8 mouse cellular contexts compared by ENCODE assay signal in the genomic region with DNA sequence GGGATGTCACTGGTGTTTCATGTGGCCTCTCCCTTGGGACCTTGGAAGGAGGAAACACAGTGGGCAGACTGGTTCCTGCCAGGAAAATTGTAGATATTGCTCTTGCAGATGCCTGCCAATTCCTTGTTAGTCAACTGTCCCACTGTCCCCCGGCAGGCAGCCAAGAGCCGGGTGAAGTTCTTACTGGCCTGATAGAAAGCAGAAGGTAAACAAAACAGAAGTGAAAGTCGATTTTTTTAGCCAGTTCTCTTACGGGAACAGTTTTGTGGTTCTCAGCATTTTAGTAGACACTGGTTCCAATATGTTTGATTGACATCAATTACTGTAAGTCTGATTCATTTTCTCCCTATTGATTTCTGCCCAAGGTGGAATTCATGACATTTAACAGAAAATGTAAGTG. TPM values are rescaled to one million over a fixed set of nuclear protein-coding genes. Genes with fewer than 3 reads are reported as not detected.
DNase-seq lines count a peak whose midpoint lies in the region; ATAC-seq and TF ChIP-seq lines count a peak whose summit lies in the region.

No protein-coding gene starts in this region.

- ATAC-seq in kidney, embryonic 16.5 days (ENCODE audit: low FRiP score, low TSS enrichment): no peak
- peak; percentile 70 for ATAC-seq in granulocyte monocyte progenitor cell, adult 5-6 weeks (replicated peaks; ENCODE audit: poor library complexity, severe bottlenecking)

- TF ChIP-seq POLR2A in kidney, adult 2 months (IDR thresholded peaks at IDR 0.05; ENCODE audit: low read depth, low read length): no peak

- WGBS in kidney, embryonic 16.5 days: 44% methylated on average over 4 of the region's 4 CpGs
- 12% methylated on average over 4 of the region's 4 CpGs for WGBS in kidney, adult 2 months

- H3K9me3 ChIP-seq in kidney, embryonic 16.5 days (ENCODE audit: low read length): no peaks in the 10 kb centered on the region

- peak; percentile 87 for DNase-seq in kidney, adult 18-20 months
- DNase-seq in brain, adult 2 months (ENCODE audit: low read depth, low spot score): peak; percentile 82
- peak; percentile 96 for DNase-seq in kidney, adult 2 months
- DNase-seq in lung, adult 18-20 months: peak; percentile 89 to 91
- DNase-seq in spleen, adult 18-20 months: peak; percentile 66 to 70
- DNase-seq in thymus, postnatal 14 days: no peak

- 0 out of 2 replicates have a peak, but pooled peaks cover under 1% of the 10 kb centered on the region for H3K36me3 ChIP-seq in kidney, embryonic 16.5 days (ENCODE audit: insufficient read depth, low read length)
- no peaks in the 10 kb centered on the region for H3K36me3 ChIP-seq in kidney, adult 2 months (ENCODE audit: control insufficient read depth, insufficient read depth, low read length)

- H3K27me3 ChIP-seq in kidney, embryonic 16.5 days (ENCODE audit: insufficient read depth, low read length): no peaks in the 10 kb centered on the region
- no peaks in the 10 kb centered on the region for H3K27me3 ChIP-seq in kidney, adult 2 months (replicated peaks; ENCODE audit: control insufficient read depth, insufficient read depth, low read length)

- no peak overlapping the region for H3K4me3 ChIP-seq in kidney, embryonic 16.5 days (ENCODE audit: low read length)
- no peak overlapping the region for H3K4me3 ChIP-seq in kidney, adult 2 months (ENCODE audit: insufficient read depth, low read depth, low read length)

- H3K4me1 ChIP-seq in kidney, embryonic 16.5 days (ENCODE audit: insufficient read depth, low read length): peaks cover 23% of the 10 kb centered on the region
- peaks cover 31% of the 10 kb centered on the region for H3K4me1 ChIP-seq in kidney, adult 2 months (ENCODE audit: control insufficient read depth, insufficient read depth, low read length)

- H3K4me2 ChIP-seq in kidney, embryonic 16.5 days (replicated peaks; ENCODE audit: low read depth, low read length): no peak overlapping the region; the same call in 1 of the 2 replicates

- no peak for TF ChIP-seq CTCF in kidney, adult 2 months (conservative IDR thresholded peaks at IDR 0.05; ENCODE audit: insufficient read depth, insufficient read length, low read depth, low read length)

- no peak overlapping the region for H3K9ac ChIP-seq in kidney, embryonic 16.5 days (replicated peaks; ENCODE audit: low read length)

- H3K27ac ChIP-seq in kidney, embryonic 16.5 days (ENCODE audit: low read length): no peak overlapping the region
- peak overlapping the region; percentile 63 for H3K27ac ChIP-seq in kidney, adult 2 months (ENCODE audit: insufficient read depth, low read depth, low read length)

RNA-seq across cellular contexts. Expression of gene Ptpn1, which starts 27.0 kb away (rescaled TPM):
- polyA plus RNA-seq in kidney, embryonic 16.5 days (2015; fragmentation: Nextera tagmentation; extraction: Ambion mirVana): 56.7 and 60.0 TPM in 2 replicates
- total RNA-seq in granulocyte monocyte progenitor cell, adult 5-6 weeks (2014; fragmentation: Nextera tagmentation): 20.9 and 31.6 TPM in 2 replicates
- total RNA-seq in granulocyte monocyte progenitor cell, adult 5-6 weeks (2017): 28.7 and 37.3 TPM in 2 replicates
- 29.9 and 31.0 TPM in 2 replicates for polyA plus RNA-seq in kidney, adult 2 months (2012; rRNA removed)

RNA-seq across cellular contexts. Expression of gene Ripor3, which starts 51.6 kb away (rescaled TPM):
- 1.9 and 2.6 TPM in 2 replicates for polyA plus RNA-seq in kidney, embryonic 16.5 days (2015; fragmentation: Nextera tagmentation; extraction: Ambion mirVana)
- not detected in 2 replicates for total RNA-seq in granulocyte monocyte progenitor cell, adult 5-6 weeks (2014; fragmentation: Nextera tagmentation)
- not detected in 2 replicates for total RNA-seq in granulocyte monocyte progenitor cell, adult 5-6 weeks (2017)
- 12.3 and 13.0 TPM in 2 replicates for polyA plus RNA-seq in kidney, adult 2 months (2012; rRNA removed)
